Mouse (Mus musculus): Measurements from ENCODE around the gene Dnph1.
"Not testable (repeated sequence)": the region's sequence is repeated elsewhere in the genome, so short reads cannot be mapped to it uniquely, and the experiment has no call there.

Dnph1 gene

DNA sequence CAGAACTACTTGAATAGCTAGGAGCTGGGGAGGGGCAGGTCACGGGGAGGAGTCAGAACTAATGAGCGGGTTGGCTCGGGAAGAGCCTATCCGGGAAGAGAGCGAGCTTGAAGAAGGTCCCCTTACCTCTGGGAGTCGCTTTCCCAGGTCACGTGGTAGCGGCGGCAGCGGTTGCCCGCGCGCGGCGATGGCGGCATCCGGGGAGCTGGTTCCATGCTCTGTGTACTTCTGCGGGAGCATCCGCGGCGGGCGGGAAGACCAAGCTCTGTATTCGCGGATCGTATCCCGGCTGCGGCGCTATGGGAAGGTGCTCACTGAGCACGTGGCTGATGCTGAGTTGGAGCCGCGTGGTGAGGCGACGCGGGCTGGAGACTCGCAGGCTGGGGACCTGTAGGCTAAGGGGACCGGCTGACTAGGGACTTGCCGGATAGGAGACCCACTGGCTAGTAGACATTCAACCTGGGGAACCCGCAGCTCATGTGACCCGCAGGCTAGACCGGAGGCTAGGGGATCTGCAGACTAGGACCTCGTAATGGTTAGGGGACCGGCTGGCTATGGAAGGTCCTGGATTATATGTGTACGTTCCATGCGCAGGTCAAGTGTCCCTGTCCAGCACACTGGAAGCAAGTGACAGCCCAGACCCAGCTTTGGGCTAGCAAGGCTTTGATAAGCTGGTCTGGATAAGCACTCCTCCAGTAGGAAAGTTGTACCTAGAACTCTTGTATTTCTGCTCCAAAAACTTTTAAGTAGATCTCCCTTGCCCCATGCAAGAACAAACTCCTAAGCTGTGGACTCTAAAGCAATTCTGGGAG is at the start of gene Dnph1:
Gene Dnph1 (plus strand): TSS at position 89 of the 812 bp plus-strand sequence.
- DNase-seq (ENCODE audit: low read depth, low spot score), result peak; percentile 64

DNA sequence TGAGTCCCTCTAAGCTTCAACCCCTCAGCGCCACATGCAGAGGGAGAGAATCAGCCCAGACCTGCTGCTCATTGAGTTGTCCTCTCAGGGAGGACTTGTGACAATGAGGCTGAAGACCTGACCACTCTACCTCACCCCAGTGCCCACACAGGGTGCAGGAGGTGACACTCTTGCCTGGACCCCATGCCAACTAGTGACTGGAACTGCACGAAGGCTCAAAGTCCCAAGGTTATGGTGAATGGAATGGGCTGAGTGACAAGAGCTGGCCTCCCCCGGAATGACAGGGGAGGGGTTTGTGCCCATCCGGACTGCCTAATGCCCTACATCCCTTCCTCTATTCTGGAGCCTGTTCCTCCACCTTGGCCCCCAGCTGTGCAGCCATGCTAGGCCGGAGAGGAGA is 43.8 kb upstream of the Dnph1 start:
- no peak for DNase-seq (ENCODE audit: low read depth, low spot score)

DNA sequence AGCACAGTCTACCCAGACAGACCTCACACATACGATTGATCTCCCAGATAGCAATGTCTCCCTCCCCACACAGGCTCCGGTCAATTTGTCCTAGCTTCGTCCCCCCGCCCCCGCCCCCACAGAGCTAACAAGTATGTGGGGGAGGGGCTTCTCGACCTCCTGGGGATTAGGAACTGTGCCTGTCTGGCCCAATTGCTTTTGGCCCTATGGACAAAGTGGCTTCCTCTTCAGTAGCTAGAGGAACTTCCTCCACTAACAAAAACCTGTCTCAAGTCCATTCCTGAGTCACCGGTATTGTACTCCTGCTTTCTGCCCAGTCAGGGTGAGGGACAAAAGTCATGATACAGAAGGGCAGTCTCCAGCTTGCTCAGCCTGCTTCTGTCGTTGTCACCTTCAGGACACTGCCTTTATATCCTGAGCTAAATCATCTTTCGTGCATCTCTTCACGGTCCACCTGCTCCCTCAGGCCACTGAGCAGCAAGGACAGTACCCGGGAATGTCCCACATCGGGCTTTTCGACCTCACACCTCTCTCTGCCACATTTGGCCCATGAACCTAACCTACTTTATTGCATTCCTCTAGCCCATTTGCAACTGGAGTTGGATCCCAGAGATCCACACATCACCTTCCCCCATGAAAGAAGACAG is 43.1 kb upstream of the Dnph1 start:
- no peak for DNase-seq (ENCODE audit: low read depth, low spot score)

DNA sequence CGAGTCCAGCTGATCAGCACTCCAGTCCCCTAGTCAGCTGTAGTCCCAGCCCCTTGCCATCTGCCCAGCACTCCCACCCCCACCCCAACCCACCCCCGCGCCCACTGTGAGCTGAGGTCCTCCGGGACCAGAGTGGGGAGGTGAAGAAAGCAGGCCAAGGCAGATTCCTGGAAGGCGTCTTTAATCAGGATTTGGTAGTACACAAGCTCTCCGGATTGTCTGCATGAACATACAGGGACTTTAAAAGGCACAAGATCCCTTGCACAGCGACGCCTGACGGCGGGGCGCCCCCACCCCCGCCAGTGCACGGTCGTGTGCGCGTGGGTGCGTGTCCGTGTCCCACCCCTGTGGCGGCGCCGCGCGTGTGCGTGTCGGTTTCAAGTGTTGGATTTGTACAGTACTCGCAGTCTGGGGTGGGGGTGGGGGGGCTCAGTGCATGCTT is 42.5 kb upstream of the Dnph1 start:
- DNase-seq (ENCODE audit: low read depth, low spot score), result no peak

DNA sequence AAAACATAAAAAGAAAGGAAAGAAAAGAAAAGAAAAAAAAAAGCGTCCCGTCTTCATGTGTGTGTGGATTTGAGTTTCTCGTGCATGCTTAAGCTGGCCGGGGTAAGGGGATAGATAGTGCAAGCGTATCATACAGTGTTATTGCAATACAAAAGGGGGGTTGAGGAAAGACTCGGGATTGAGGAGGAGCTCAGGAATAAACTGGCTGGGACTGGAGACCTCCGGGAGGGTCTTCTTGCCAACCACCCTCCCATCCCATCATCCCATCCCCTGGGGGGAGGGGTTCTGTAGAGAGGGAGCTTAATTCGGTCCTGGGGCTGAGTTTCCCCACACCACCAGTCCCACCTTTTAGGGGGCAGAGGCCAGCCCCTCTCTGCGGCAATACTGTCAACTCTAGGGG is 42.0 kb upstream of the Dnph1 start:
- no peak for DNase-seq (ENCODE audit: low read depth, low spot score)

DNA sequence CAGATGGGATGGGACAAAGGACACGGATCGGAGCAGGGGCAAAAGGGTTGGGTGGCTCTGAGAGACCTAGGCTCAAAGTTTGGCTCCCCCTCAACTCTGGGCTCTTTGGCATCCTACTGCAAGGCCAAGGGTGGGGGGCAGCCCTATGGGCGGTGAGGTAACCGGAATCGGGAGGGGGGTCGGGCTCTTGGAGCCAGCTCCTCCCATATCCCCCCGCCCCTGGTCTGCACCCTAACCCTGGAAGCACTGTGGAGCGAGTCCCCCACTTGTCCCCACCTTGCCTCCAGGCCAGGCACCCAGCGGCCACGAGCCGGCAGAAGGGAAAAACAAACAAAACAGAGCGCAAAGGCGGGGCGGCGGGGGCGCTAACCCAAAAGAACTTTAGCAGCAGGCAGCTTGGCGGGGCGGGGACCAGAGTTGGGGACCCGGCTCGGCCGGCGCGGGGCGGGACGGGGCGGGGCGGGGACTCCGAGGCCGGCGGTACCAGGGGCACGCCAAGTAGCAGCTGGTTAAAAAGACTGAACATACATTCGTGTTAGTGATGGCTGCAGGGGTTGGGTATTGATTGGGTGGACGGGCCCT is 41.3 kb upstream of the Dnph1 start:
- no peak for DNase-seq (ENCODE audit: low read depth, low spot score)

DNA sequence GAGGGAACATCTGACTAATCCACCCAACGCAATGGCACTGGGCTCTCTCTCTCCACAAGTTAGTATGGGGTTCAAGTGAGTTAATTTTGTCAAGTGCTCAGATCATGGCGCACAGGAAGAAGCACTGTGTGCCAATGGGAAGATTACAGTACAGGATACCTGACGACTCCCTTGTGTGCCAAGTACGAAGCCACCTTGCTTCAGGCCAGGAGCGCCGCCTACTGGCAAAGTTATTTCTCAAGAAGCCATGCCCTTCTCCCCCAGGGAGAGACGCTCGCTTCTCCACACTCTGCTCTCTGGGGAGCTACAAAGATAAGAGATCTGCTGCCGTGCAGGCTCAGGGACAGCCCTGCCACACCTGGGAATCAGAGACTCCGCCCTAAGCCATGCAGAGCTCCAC is 38.7 kb upstream of the Dnph1 start:
- DNase-seq (ENCODE audit: low read depth, low spot score), result peak; percentile 33

DNA sequence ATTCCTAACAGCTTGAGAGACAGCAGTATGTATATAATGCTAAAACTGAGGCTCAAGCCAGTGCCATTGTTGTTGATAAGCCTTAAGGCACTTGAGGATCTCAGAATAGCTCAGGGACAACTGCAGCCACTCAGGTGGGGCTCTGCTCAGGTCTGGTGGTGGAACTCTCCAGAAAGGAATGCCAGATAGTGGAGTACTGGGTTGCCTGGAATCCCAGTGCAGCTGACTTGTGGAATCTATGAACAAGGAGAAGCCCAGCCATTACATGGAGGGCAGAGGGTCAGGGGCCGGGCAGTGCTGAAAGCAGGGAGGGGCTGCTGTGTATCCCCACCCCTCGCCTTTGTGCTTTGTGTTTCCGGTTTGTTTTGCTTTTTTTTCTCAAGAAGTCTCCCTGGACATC is 38.1 kb upstream of the Dnph1 start:
- no peak for DNase-seq (ENCODE audit: low read depth, low spot score)

DNA sequence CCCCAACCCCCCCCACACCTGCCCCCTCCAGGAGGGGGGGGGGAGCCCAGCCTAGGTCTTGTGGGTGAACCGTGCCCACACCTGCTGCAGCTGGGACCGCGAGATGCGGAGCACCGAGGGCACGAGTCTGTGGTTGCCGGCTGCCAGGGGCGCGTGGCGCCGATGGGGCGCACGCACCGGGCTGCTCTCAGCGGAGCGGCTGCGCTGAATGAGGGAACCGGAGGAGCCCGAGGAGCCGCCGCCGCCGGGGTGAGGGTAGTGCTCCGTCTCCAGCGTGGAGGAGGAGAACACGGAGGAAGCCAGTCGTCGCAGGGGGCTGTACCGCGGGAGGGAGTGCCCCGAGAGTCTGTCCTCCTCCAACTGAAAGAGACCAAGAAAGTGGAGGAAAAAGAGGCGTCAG is 35.8 kb upstream of the Dnph1 start:
- DNase-seq (ENCODE audit: low read depth, low spot score), result no peak

DNA sequence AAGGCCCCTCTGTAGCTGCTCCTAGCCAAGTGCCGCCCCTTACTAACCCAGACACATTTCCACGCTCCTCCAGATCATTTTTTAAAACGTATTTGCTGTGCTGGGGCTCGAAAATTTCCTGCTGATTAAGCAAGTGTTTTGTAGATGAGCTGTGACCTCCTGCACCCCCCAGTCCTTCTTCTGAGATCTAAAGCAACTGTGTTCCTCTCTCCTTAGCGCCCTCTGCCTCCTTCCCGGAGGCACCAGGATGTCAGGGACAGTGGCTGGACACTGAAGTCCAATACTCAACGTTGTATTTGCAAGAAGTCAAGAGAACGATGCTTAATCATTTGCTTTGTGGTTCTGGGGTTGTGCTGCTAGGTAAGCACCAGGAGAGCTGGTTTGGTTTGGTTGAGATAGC is 35.2 kb upstream of the Dnph1 start:
- DNase-seq (ENCODE audit: low read depth, low spot score), result no peak

DNA sequence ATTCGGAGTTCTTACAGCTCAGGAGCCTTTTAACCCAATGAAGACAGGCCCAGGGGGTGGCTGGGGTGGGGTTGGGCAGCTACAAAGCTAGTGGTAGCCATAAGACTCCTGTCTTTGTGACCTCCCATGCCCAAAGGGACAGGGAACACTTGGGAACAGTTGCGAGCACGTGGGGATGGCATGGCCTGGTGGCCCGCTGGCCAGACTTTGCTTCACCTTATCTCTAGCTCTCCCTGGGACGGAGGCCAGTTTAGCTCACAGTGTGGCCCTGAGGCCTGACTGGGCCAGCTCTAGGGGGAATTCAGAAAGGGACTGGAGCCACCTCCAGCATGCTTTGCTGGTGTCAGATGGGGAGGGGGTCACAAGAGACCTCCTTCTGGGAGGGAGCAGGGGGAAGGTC is 34.3 kb upstream of the Dnph1 start:
- DNase-seq (ENCODE audit: low read depth, low spot score), result no peak

DNA sequence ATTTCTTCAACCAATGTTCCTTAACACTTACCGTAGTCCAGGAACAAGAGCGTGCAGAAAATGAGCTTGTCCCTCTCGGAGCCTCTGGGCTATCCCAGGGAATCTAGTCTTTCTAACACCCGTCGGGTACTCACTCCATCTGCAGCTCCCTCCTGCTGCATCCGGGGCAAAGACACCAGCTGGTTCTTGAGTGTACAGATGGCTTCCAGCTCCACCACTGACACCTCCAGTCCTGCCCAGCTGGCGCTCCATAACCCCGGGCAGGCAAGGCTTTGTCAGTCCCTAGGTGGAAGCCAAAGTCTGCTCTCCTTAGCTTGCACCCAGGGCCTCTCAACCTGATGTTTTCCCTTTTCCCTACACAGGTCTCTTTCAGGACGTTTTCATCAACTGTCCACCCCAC is 28.7 kb upstream of the Dnph1 start:
- no peak for DNase-seq (ENCODE audit: low read depth, low spot score)

DNA sequence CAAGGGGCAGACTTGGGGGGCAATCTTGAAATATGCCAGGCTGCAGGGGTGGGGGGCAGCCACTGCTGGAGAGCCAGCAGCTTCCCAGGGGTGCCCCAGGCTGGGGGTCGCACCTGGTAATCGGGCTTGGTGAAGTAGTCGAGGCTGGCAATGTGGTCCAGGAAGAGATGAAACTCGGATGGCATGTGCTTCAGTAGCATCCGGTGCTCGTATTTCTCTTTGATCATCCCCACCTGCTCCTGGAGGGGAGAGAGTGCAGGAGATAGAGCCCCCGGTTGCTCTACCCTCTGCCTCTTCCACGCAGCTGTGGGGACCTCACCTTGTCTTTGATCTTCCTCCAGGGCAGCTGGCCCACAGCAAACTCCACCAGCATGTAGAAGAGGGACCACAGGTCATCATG is 19.9 kb upstream of the Dnph1 start:
- no peak for DNase-seq (ENCODE audit: low read depth, low spot score)

DNA sequence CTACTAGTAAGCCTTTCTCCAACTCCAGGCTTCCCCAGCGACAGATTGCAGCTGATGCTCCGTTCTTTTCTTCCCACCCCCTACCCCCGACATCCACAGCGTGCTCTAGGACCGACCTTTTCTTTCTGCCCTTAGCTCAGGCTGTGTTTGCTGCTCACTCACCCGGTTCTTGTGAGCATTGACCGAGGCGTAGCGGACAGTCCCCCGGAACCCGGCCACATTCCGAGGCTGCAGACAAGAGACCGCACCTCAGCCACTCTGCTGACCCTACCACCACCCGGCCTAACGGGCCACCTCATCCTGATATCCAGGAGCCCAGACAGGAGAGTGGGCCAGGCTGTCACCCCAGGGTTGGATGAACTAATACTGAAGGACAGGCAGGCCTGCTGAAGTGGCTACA is 19.2 kb upstream of the Dnph1 start:
- no peak for DNase-seq (ENCODE audit: low read depth, low spot score)

DNA sequence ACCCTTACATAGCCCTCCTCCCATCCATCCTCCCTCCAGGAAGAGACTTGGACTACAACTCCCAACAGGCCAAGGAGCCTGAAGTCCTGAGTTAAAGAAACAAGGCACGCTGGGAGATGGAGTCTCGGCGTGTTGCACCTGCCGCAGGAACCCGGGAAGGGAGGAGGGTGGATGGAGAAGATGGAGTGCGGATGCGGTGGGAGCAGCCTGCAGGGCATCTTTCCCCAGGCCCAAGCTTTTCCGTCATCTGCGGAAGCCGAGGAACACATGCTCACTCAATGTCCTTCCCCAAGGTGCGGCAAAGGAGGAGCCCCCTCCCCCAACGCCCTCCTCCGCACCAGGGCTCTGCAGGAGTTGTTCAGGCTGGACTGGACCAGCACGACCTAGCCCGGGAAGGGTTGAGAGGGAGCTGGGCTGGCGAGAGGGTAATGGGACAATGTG is 12.9 kb upstream of the Dnph1 start:
- DNase-seq (ENCODE audit: low read depth, low spot score), result no peak

DNA sequence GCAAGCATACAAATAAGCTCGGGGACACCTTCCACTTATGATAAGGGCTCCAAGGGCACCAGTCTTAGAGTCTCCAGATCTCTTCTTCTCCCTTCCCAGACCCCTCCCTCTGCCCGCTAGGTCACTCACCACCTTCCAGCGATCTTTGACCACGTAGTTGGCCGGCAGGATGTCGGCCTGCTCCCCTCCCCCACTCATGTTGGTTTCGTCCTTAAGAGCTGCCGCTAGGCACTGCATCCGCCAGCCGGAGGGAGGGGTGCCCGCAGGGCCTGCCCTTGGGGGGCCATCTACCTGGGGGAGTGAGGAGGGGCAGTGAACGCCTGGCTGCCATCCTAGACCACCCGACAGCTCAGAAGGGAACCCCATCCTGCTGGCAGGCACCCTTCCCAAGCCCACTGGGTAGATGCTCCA is 12.5 kb upstream of the Dnph1 start:
- DNase-seq (ENCODE audit: low read depth, low spot score), result peak; percentile 28

DNA sequence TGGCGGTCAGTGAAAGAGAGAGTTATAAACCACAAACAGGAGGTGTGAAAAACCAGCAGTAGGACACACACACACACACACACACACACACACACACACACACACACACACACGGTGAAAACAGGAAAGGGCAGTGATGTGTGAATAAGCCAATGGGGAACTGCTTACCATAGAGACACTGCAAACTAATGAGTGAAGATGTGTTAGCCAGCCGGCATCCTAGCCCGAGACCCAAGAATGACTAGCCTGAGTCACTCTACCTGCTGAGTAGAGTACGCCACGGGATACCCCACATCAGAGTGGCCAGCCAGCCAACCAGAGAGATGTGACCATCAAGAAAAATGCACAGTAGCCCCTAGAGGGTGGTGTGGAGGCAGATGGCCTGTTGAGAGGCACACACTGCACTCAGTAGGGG is 12.0 kb upstream of the Dnph1 start:
- no peak for DNase-seq (ENCODE audit: low read depth, low spot score)

DNA sequence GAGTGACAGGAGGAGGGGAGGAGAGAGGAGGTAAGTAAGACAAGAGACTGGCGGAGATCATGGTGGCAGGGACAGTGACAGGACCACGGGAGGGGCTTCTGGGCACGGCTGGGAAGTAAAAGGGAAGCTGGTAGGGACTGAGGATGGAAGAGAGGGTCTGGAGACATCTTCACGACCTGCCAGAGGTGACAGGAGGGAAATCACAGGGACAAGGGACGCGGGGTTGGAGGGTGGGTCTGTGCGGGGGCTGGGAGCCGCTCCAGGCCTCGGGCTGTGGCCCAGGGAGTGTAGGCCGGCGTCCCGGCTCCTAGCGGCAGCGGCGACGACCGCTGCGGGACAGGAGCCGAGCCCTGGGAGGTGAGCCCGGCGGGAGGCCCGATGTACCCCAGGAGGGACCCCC is 9.5 kb upstream of the Dnph1 start:
- DNase-seq (ENCODE audit: low read depth, low spot score), result peak; percentile 19

DNA sequence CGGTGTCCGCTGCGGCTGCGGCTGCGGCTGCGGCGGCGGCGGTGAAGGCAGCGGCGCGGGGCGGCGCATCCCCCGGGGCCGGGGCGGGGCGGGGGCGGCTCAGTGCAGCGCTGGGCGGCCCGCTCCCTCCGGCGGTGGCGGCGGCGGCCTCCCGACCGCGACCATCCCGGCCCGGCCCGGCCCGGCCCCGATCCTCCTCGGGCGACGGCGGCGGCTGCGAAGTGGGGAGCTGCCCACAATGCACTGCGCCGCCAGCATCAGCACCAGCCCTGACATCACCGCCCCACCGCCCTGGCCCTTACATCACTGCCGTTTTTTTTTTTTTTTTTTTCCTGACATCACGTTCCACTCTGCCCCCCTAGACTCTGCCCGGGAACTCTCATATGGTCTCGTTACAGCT is 9.1 kb upstream of the Dnph1 start, which contains the start of gene Ttbk1:
Gene Ttbk1 (minus strand): TSS at position 245 of the 400 bp plus-strand sequence.
- peak; percentile 40 for DNase-seq (ENCODE audit: low read depth, low spot score)

DNA sequence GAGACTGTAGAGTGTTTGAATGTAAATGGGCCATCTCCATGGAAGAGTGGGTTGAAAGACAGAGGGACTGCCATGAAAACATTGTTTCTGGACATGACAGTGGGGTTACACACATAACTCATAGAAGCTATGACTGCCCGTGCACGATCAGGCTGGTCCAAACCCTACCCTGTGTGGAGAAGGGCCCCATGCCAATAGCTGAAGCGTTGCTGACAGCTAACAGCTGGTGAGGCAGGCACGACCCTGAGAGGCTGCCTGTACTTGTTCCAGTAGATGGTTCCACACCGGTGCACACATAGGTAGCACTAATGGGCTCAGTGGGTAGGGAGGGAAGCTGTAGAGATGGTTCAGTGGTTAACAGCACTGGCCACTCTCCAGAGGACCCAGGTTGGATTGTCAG is 1.0 kb upstream of the Dnph1 start:
- no peak for DNase-seq (ENCODE audit: low read depth, low spot score)

DNA sequence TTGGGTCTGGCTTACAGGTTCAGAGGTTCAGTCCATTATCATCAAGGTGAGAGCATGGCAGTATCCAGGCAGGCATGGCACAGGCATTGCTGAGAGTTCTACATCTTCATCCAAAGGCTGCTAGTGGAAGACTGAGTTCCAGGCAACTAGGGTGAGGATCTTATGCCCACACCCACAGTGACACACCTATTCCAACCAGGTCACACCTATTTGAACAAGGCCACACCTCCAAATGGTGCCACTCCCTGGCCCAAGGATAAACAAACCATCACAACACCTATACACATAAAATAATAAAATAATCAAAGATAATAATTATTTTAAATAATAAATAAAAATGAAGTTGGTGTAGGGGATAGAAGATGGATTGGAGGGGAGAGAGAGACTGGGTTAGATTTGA is 430 bp upstream of the Dnph1 start:
- not testable (repeated sequence) for DNase-seq (ENCODE audit: low read depth, low spot score)

DNA sequence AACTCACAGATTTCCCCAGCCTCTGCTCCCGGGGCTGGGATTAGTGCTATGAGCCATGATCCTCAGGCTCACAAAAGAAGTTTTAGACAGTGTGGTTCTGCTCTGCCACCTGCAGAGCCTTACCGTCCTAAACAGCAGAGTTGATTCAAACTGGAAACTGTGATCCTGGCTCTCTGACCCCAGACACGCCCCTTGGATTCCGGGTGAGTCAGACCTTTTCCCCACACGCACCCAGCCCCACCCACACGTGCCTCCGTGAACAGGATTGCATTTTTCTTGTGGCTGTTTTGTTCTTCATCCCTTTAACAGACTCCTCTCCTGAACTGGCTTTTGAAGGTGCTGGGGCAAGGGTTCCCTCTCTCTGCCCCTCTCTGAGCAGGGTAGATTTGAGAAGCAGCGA is 1.4 kb downstream of the Dnph1 start:
- DNase-seq (ENCODE audit: low read depth, low spot score), result no peak

DNA sequence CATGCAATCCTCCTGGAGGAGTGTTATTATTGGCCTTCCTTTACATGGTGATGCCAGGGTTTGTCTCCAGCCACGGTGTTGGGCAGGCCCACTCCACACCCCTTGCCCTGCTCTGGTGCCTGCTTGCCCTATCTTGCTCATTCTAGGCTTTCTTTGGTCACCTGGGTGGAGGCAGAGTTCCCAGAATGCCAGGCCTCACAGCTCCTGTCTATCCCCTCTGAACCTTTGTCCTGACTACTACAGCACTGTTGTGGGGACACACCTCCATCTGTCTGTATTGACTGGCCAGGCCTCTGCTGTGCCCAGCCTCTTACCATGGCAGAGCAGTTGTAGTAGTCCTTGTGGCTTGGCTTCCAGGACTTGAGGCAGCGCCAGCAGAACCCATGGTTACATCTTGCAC is 6.3 kb downstream of the Dnph1 start:
- no peak for DNase-seq (ENCODE audit: low read depth, low spot score)

Data from CD4-positive helper T cell, adult 2 months (primary cell).